Mouse (Mus musculus) kidney, postnatal 0 days (tissue): ENCODE measurements at regions not wholly inside any gene's neighbourhood (a gene's known extent, or its start where the extent isn't known, plus 50 kb on each side); places are given as distances from the start of the nearest gene placed in this dataset.

Experiments
- ATAC-seq: fragments of 200-750 bp; cut with Nextera tagmentation; replicated peaks from 2 replicates; pipeline ENCODE4 v1.8.0; 2017; ENCODE audit warnings: low read depth, moderate number of reproducible peaks, moderate TSS enrichment, moderate library complexity; ENCODE audit not compliant: low FRiP score
- DNase-seq: peaks from one replicate; pipeline ENCODE4 v3.0.0-alpha.2; 2016; ENCODE audit warnings: low spot score
- H3K27ac ChIP-seq: fragments of 300-500 bp; sonication (generic); 2 replicates; pipeline ENCODE4 v1.5.1; 2014; ENCODE audit warnings: mild to moderate bottlenecking
- H3K27me3 ChIP-seq: fragments of 300-500 bp; sonication (generic); 2 replicates; pipeline ENCODE4 v1.6.1; 2014; ENCODE audit warnings: low read length, mixed read lengths; ENCODE audit not compliant: insufficient read depth
- H3K36me3 ChIP-seq: fragments of 300-500 bp; sonication (generic); 2 replicates; pipeline ENCODE4 v1.6.1; 2014; ENCODE audit warnings: low read length, mixed read lengths; ENCODE audit not compliant: insufficient read depth
- H3K4me1 ChIP-seq: fragments of 300-500 bp; sonication (generic); replicated peaks from 2 replicates; pipeline ENCODE4 v1.6.1; 2014; ENCODE audit warnings: antibody characterized with exemption, low read length, mixed read lengths; ENCODE audit not compliant: insufficient read depth
- H3K4me2 ChIP-seq: fragments of 300-500 bp; sonication (generic); 2 replicates; pipeline ENCODE4 v1.6.1; 2014; ENCODE audit warnings: mild to moderate bottlenecking, low read length, moderate library complexity, mixed read lengths
- H3K4me3 ChIP-seq: fragments of 300-500 bp; sonication (generic); replicated peaks from 2 replicates; pipeline ENCODE4 v1.5.1; 2014; ENCODE audit warnings: low read depth, low read length
- H3K9ac ChIP-seq: fragments of 300-500 bp; sonication (generic); 2 replicates; pipeline ENCODE4 v1.6.1; 2014; ENCODE audit warnings: low read depth, low read length
- H3K9me3 ChIP-seq: fragments of 300-500 bp; sonication (generic); replicated peaks from 2 replicates; pipeline ENCODE4 v1.6.1; 2016; ENCODE audit warnings: low read length, inconsistent platforms, mixed read lengths
- CTCF ChIP-seq: IDR thresholded peaks from 2 replicates; pipeline ENCODE4 v1.5.1; 2016; ENCODE audit warnings: antibody characterized with exemption, low read depth, mild to moderate bottlenecking, moderate library complexity
- WGBS: fragments of 180-500 bp; shearing (Covaris S2); extraction: QIAGEN DNeasy Blood & Tissue Kit; methylation state at CpG from one replicate; pipeline ENCODE4 v1.1.7; 2014; 5-methylcytosine and 5-hydroxymethylcytosine counted together

GRCm38 (mm10) chr17:9557544-9557943 is 112.0 kb downstream of the Pabpc6 start:
- 82% methylated on average over 4 of the region's 4 CpGs for WGBS
- no peak overlapping the region for H3K4me3 ChIP-seq
- no peak for DNase-seq
- no peaks in the 10 kb centered on the region for H3K27me3 ChIP-seq
- no peaks in the 10 kb centered on the region for H3K9me3 ChIP-seq
- no peak for ATAC-seq
- no peak overlapping the region for H3K9ac ChIP-seq
- no peak for TF ChIP-seq CTCF
- H3K27ac ChIP-seq, result no peak overlapping the region
- no peaks in the 10 kb centered on the region for H3K4me1 ChIP-seq
- no peaks in the 10 kb centered on the region for H3K36me3 ChIP-seq
- H3K4me2 ChIP-seq, result no peak overlapping the region

GRCm38 (mm10) chr17:9566846-9567245 is 102.7 kb downstream of the Pabpc6 start:
- TF ChIP-seq CTCF, result no peak
- no peak overlapping the region for H3K4me3 ChIP-seq
- H3K36me3 ChIP-seq, result no peaks in the 10 kb centered on the region
- no peaks in the 10 kb centered on the region for H3K27me3 ChIP-seq
- no peaks in the 10 kb centered on the region for H3K9me3 ChIP-seq
- WGBS, result 58% methylated on average over 6 of the region's 6 CpGs
- DNase-seq, result no peak
- ATAC-seq, result no peak
- H3K9ac ChIP-seq, result no peak overlapping the region
- H3K4me1 ChIP-seq, result no peaks in the 10 kb centered on the region
- H3K27ac ChIP-seq, result no peak overlapping the region
- H3K4me2 ChIP-seq, result no peak overlapping the region

- Histone ChIP-seq H3K27ac (no peak overlapping the region), H3K9ac (no peak overlapping the region), H3K4me1 (no peaks in the 10 kb centered on the region), H3K27me3 (no peaks in the 10 kb centered on the region), H3K9me3 (no peaks in the 10 kb centered on the region), H3K36me3 (no peaks in the 10 kb centered on the region), H3K4me2 (no peak overlapping the region), H3K4me3 (no peak overlapping the region)
- no peak for TF ChIP-seq CTCF
- 39% methylated on average over 11 of the region's 11 CpGs for WGBS
- no peak for ATAC-seq
- no peak for DNase-seq
Measured at GRCm38 (mm10) chr17:9579401-9580371, 89.8 kb downstream of the Pabpc6 start.

GRCm38 (mm10) chr17:9598131-9598530 is 71.4 kb downstream of the Pabpc6 start:
- Histone ChIP-seq H3K9me3 (no peaks in the 10 kb centered on the region; the same call in 1 of the 2 replicates), H3K36me3 (no peaks in the 10 kb centered on the region), H3K9ac (no peak overlapping the region), H3K4me1 (no peaks in the 10 kb centered on the region), H3K4me3 (no peak overlapping the region), H3K4me2 (no peak overlapping the region), H3K27ac (no peak overlapping the region), H3K27me3 (no peaks in the 10 kb centered on the region)
- no peak for TF ChIP-seq CTCF
- DNase-seq (no peak), ATAC-seq (no peak)
- WGBS, result 84% methylated on average over 2 of the region's 2 CpGs

- H3K27ac ChIP-seq, result no peak overlapping the region
- no peaks in the 10 kb centered on the region for H3K4me1 ChIP-seq
- no peak overlapping the region for H3K4me3 ChIP-seq
- no peaks in the 10 kb centered on the region for H3K27me3 ChIP-seq
- no peak overlapping the region for H3K4me2 ChIP-seq
- peak; percentile 50; the same call in 1 of the 2 replicates for TF ChIP-seq CTCF
- no peaks in the 10 kb centered on the region; the same call in 1 of the 2 replicates for H3K9me3 ChIP-seq
- 75% methylated on average over 2 of the region's 2 CpGs for WGBS
- H3K9ac ChIP-seq, result no peak overlapping the region
- DNase-seq (peak; percentile 5), ATAC-seq (no peak)
- no peaks in the 10 kb centered on the region for H3K36me3 ChIP-seq
Measured at GRCm38 (mm10) chr17:9600459-9600858, 69.1 kb downstream of the Pabpc6 start.
